Mouse (Mus musculus): ENCODE data around the gene Ildr2.

DNA sequence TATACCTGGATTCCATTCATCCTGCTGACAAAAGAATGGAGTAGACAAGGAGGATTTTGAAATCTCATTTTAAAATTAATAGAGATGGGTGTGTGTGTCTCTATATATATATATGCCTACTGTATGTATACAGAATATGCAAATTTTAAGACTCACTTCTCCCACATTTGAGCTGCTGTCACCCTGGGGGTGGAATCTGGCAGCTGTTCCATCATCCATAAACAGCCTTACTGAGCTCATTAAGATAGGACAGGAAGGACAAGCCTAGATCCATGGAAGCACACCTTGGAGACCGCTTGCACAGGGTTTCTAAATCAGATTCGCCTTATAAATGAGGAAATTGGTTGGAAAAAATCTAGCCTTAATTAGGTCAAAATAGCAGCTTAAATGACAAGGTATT is 44.9 kb downstream of the Ildr2 start:
- TF ChIP-seq CTCF (IDR thresholded peaks at IDR 0.05) (no peak), POLR2A (IDR thresholded peaks at IDR 0.05; ENCODE audit: insufficient read depth, low read depth, low read length) (no peak)
